Mouse (Mus musculus): ENCODE measurements around the gene Josd2. TPM values are rescaled to one million over a fixed set of nuclear protein-coding genes. Genes with fewer than 3 reads are reported as not detected.

Gene Josd2
- total RNA-seq (2012; rRNA removed) = 53.0 and 57.7 TPM in 2 replicates
- 23.4 and 33.9 TPM in 2 replicates for total RNA-seq (2014; rRNA removed)
- polyA plus RNA-seq (2012; ENCODE audit: insufficient read length, low read depth) = 45.9 and 54.8 TPM in 2 replicates

- Histone ChIP-seq H3K36me3 (replicated peaks in 1 of 2; ENCODE audit: control insufficient read depth in 1 of 2, insufficient read depth in 1 of 2, low read length in 1 of 2) (peaks cover 4 to 27% of the 10 kb centered on the region in 2 experiments), H3K79me2 (replicated peaks; ENCODE audit: control insufficient read depth, extremely low read depth, insufficient read depth, poor library complexity, severe bottlenecking) (no peaks in the 10 kb centered on the region), H3K27me3 (replicated peaks) (peaks cover 32% of the 10 kb centered on the region), H3K9ac (ENCODE audit: insufficient read depth, low read depth) (peak within 1 kb of the TSS; percentile 80), H3K9me3 (replicated peaks; ENCODE audit: low read length) (no peaks in the 10 kb centered on the region), H3K4me3 (replicated peaks in 1 of 3; ENCODE audit: low read depth in 2 of 3, low read length in 2 of 3, poor library complexity in 1 of 3) (peak within 1 kb of the TSS; percentile 68 to 87 (median 85)), H3K27ac (ENCODE audit: insufficient read depth, low read depth) (no peak within 1 kb of the TSS), H3K4me1 (ENCODE audit: control insufficient read depth in 1 of 2, insufficient read depth in 2 of 2) (peaks cover 8 to 25% of the 10 kb centered on the region in 2 experiments), H3K4me2 (ENCODE audit: insufficient read depth, low read depth, poor library complexity, severe bottlenecking) (peak within 1 kb of the TSS; percentile 69)
- DNase-seq (ENCODE audit: extremely low read depth) = peak; percentile 99
- TF ChIP-seq HCFC1 (IDR thresholded peaks at IDR 0.05; ENCODE audit: low read depth, low read length) (peak; percentile 98), KAT2A (IDR thresholded peaks at IDR 0.05; ENCODE audit: insufficient replicate concordance, low read length) (peak; percentile 98; the same call in 1 of the 2 replicates), CTCF (conservative IDR thresholded peaks at IDR 0.05 in 1 of 2, IDR thresholded peaks at IDR 0.05 in 1 of 2; ENCODE audit: low read depth in 2 of 2, low read length in 2 of 2) (no peak), MXI1 (IDR thresholded peaks at IDR 0.05; ENCODE audit: low read depth, low read length) (peak; percentile 86), JUN (IDR thresholded peaks at IDR 0.05; ENCODE audit: insufficient read depth, low read depth, low read length) (no peak), USF1 (IDR thresholded peaks at IDR 0.05; ENCODE audit: low read depth, low read length) (no peak), USF2 (conservative IDR thresholded peaks at IDR 0.05; ENCODE audit: low read depth, low read length) (no peak), NELFE (IDR thresholded peaks at IDR 0.05; ENCODE audit: low read depth, low read length) (peak; percentile 91), ZC3H11A (IDR thresholded peaks at IDR 0.05; ENCODE audit: low read depth, low read length) (no peak), POLR2AphosphoS2 (IDR thresholded peaks at IDR 0.05; ENCODE audit: low read depth, low read length) (peak; percentile 80; the same call in 1 of the 2 replicates), ETS1 (conservative IDR thresholded peaks at IDR 0.05; ENCODE audit: low read depth, low read length) (no peak), RCOR1 (conservative IDR thresholded peaks at IDR 0.05; ENCODE audit: low read depth, low read length) (no peak), TCF12 (IDR thresholded peaks at IDR 0.05; ENCODE audit: low read depth, low read length) (peak; percentile 78; the same call in 1 of the 2 replicates), ZMIZ1 (IDR thresholded peaks at IDR 0.05; ENCODE audit: low read depth, low read length) (peak; percentile 94), MYC (IDR thresholded peaks at IDR 0.05; ENCODE audit: low read depth, low read length) (peak; percentile 77; the same call in 1 of the 2 replicates), SIN3A (IDR thresholded peaks at IDR 0.05; ENCODE audit: low read length) (peak; percentile 91), CHD1 (IDR thresholded peaks at IDR 0.05; ENCODE audit: low read depth, low read length) (no peak), UBTF (IDR thresholded peaks at IDR 0.05; ENCODE audit: low read depth, low read length) (no peak), NRF1 (IDR thresholded peaks at IDR 0.05; ENCODE audit: low read depth, low read length) (peak; percentile 65), MAZ (IDR thresholded peaks at IDR 0.05; ENCODE audit: low read depth, low read length) (peak; percentile 94), PAX5 (IDR thresholded peaks at IDR 0.05; ENCODE audit: low read length) (no peak), IRF4 (IDR thresholded peaks at IDR 0.05; ENCODE audit: low read depth, low read length) (peak; percentile 41; the same call in 1 of the 2 replicates), EP300 (IDR thresholded peaks at IDR 0.05; ENCODE audit: low read length) (no peak), GABPA (IDR thresholded peaks at IDR 0.05; ENCODE audit: insufficient replicate concordance, low read depth, low read length) (peak; percentile 99), MAFK (IDR thresholded peaks at IDR 0.05; ENCODE audit: insufficient replicate concordance, low read length) (no peak), ZNF384 (IDR thresholded peaks at IDR 0.05; ENCODE audit: low read depth, low read length) (no peak), TBP (conservative IDR thresholded peaks at IDR 0.05; ENCODE audit: low read depth, low read length) (peak; percentile 77), RAD21 (IDR thresholded peaks at IDR 0.05; ENCODE audit: low read depth, low read length) (no peak), CHD2 (IDR thresholded peaks at IDR 0.05; ENCODE audit: low read length) (peak; percentile 100), ZKSCAN1 (IDR thresholded peaks at IDR 0.05; ENCODE audit: borderline replicate concordance, low read depth, low read length) (no peak), E2F4 (IDR thresholded peaks at IDR 0.05; ENCODE audit: insufficient replicate concordance, low read depth, low read length) (no peak), JUND (conservative IDR thresholded peaks at IDR 0.05; ENCODE audit: low read depth, low read length) (no peak), BHLHE40 (IDR thresholded peaks at IDR 0.05; ENCODE audit: low read depth, low read length) (0 out of 2 replicates have a peak, but pooled peaks have one; percentile 28), ELF1 (IDR thresholded peaks at IDR 0.05; ENCODE audit: low read depth, low read length) (peak; percentile 99), MEF2A (IDR thresholded peaks at IDR 0.05; ENCODE audit: borderline replicate concordance, low read depth, low read length) (peak; percentile 66; the same call in 1 of the 2 replicates), POLR2A (IDR thresholded peaks at IDR 0.05; ENCODE audit: low read depth, low read length) (peak; percentile 93), SMC3 (IDR thresholded peaks at IDR 0.05; ENCODE audit: low read depth, low read length) (no peak), MAX (IDR thresholded peaks at IDR 0.05; ENCODE audit: low read length) (peak; percentile 72; the same call in 1 of the 2 replicates)
- dilution Hi-C loops (cut with MboI; ENCODE audit: extremely low pct_ligation_motif_present, extremely low pct_unique_long_range_greater_than_20kb, low sequenced_read_pairs) (no loop called here), in situ Hi-C loops (cut with MboI; ENCODE audit: low pct_ligation_motif_present, low pct_unique_long_range_greater_than_20kb, low sequenced_read_pairs) (no loop called here)
These were observed at the start of gene Josd2 for GRCm38 (mm10) chr7:44467811-44468411. Josd2 (plus strand) TSS chr7:44467980.

Measured in CH12.LX (cell line).